Mouse (Mus musculus) forebrain, embryonic 11.5 days (tissue): ENCODE results near the gene Parp14. TPM values are rescaled to one million over a fixed set of nuclear protein-coding genes. Genes with fewer than 3 reads are reported as not detected.

Experiments used
- ATAC-seq: fragments of 200-750 bp; cut with Nextera tagmentation; replicated peaks from 2 replicates; pipeline ENCODE4 v1.8.0; 2017; ENCODE audit warnings: moderate TSS enrichment; ENCODE audit not compliant: low FRiP score
- DNase-seq: peaks from one replicate; pipeline ENCODE4 v3.0.0-alpha.2; 2017; ENCODE audit warnings: low spot score
- H3K27ac ChIP-seq: fragments of 300-500 bp; sonication (generic); 2 replicates; pipeline ENCODE4 v1.5.1; 2014; ENCODE audit warnings: low read depth, low read length
- H3K27me3 ChIP-seq: fragments of 300-500 bp; sonication (generic); 2 replicates; pipeline ENCODE4 v1.6.1; 2014; ENCODE audit warnings: mild to moderate bottlenecking, low read length, mixed read lengths; ENCODE audit not compliant: control insufficient read depth, insufficient read depth
- H3K36me3 ChIP-seq: fragments of 300-500 bp; sonication (generic); 2 replicates; pipeline ENCODE4 v1.6.1; 2014; ENCODE audit warnings: mild to moderate bottlenecking, low read length, moderate library complexity, mixed read lengths; ENCODE audit not compliant: control insufficient read depth, insufficient read depth
- H3K4me1 ChIP-seq: fragments of 300-500 bp; sonication (generic); replicated peaks from 2 replicates; pipeline ENCODE4 v1.6.1; 2014; ENCODE audit warnings: low read length, mixed read lengths; ENCODE audit not compliant: control insufficient read depth, insufficient read depth
- H3K4me2 ChIP-seq: fragments of 300-500 bp; sonication (generic); 2 replicates; pipeline ENCODE4 v1.6.1; 2014; ENCODE audit warnings: low read depth, mild to moderate bottlenecking, low read length, moderate library complexity, mixed read lengths; ENCODE audit not compliant: severe bottlenecking
- H3K4me3 ChIP-seq: fragments of 300-500 bp; sonication (generic); 2 replicates; pipeline ENCODE4 v1.5.1; 2014; ENCODE audit warnings: low read depth, low read length
- H3K9ac ChIP-seq: fragments of 300-500 bp; sonication (generic); 2 replicates; pipeline ENCODE4 v1.6.1; 2014; ENCODE audit warnings: low read length
- H3K9me3 ChIP-seq: fragments of 300-500 bp; sonication (generic); 2 replicates; pipeline ENCODE4 v1.6.1; 2016; ENCODE audit warnings: low read length, mixed read lengths; ENCODE audit not compliant: control insufficient read depth
- WGBS: fragments of 180-500 bp; shearing (Covaris S2); extraction: QIAGEN DNeasy Blood & Tissue Kit; methylation state at CpG from one replicate; pipeline ENCODE4 v1.1.7; 2014; 5-methylcytosine and 5-hydroxymethylcytosine counted together
- polyA plus RNA-seq: library from polyadenylated mRNA; unstranded; fragments of >200 nt; fragmentation: Nextera tagmentation; extraction: Ambion mirVana; gene quantifications from 2 replicates; pipeline ENCODE4 v1.2.1, GENCODE M21; 2014

Gene Parp14
- polyA plus RNA-seq, result 0.12 and 0.45 TPM in 2 replicates

DNA sequence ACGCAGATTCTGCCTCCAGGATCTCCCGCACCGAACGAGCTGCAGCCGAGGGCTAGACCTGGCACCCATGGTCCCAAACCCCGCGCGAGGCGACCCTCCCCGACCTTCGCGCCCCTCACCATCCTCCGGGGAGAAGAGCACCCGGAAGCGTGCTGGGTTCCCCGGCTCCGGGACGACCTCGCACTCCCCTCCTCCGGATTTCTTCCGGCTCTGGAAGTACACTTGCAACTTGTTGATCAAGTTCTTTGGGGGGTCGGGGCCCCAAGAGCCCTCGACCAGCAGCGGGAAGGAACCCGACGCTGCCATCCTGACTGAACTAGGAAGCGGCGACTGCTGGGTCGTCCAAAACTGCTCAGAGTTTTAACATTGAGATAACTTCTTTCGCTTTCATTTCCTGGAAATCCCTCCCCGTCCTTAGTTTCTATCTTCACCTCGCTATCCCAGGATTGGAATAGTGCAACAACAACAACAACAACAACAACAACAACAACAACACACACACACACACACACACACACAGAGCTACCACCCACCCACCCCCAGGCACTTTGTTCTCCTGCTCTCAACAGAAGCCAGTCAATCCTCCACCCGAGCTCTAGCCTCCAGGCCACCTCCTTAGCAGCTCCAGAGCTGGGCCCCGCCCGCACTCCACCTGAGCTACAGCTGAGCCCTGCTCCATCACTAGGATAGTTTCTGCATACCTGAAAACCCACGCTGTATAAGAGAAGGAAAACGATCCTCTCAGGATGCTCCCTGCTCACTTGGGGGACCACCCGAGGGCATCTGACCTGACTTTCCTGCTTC, at the start of gene Parp14:
Gene Parp14 (minus strand): TSS at position 497 of the 804 bp plus-strand sequence.
- H3K36me3 ChIP-seq, result no peaks in the 10 kb centered on the region
- no peaks in the 10 kb centered on the region for H3K9me3 ChIP-seq
- peak within 1 kb of the TSS; percentile 48 for H3K4me3 ChIP-seq
- peak within 1 kb of the TSS; percentile 58 for H3K9ac ChIP-seq
- 1% methylated on average over 38 of the region's 38 CpGs for WGBS
- DNase-seq, result peak; percentile 65
- peaks cover 18% of the 10 kb centered on the region for H3K27me3 ChIP-seq
- H3K4me1 ChIP-seq, result peaks cover 1% of the 10 kb centered on the region; the same call in 1 of the 2 replicates
- peak within 1 kb of the TSS; percentile 89 for H3K4me2 ChIP-seq
- ATAC-seq, result 0 out of 2 replicates have a peak, but pooled peaks have one; percentile 12
- no peak within 1 kb of the TSS for H3K27ac ChIP-seq

DNA sequence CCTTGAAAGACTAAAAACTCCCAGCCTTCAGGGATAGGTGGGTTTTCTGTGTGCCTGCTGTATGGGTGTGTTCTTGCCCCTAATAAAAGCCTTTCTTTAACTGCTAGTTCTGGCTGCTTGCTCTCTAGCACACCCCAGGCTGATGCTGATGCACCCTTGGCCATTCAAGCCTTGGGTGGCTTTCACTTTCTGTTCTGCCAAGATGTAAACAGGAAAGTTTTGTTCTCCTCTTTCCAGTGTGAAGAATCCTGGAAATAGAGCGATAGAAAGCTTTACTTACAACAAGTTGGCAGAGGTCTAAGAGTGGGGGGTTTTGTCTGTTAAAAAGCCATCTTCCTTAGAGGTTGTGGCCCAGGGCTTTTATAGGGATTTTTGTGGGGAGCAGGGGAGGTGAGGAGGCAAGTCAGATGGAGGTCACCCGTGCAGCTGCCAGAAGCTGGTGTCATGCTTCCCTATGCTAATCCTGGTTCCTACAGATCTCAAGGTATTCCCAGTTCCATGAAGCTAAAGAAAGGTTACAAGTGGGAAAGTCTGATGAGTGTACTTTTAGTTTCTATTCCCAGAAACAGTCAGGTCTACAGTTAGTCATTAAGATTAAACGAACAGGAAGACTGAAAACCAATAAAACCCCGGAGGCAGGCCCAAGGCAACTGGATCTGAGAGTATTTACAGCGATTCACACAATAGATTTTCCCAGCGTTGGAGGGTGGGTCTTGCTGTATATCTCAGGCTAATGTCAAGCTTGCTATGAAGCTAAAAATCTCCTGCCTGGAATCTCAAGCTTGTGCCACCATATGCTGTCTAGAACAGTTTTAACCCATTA, 47.6 kb upstream of the Parp14 start:
- Histone ChIP-seq H3K9me3 (no peaks in the 10 kb centered on the region), H3K36me3 (no peaks in the 10 kb centered on the region), H3K9ac (no peak overlapping the region), H3K27me3 (no peaks in the 10 kb centered on the region), H3K4me2 (no peak overlapping the region), H3K4me1 (no peaks in the 10 kb centered on the region), H3K4me3 (no peak overlapping the region), H3K27ac (no peak overlapping the region)
- WGBS, result 87% methylated on average over 6 of the region's 6 CpGs
- no peak for ATAC-seq
- DNase-seq, result no peak

DNA sequence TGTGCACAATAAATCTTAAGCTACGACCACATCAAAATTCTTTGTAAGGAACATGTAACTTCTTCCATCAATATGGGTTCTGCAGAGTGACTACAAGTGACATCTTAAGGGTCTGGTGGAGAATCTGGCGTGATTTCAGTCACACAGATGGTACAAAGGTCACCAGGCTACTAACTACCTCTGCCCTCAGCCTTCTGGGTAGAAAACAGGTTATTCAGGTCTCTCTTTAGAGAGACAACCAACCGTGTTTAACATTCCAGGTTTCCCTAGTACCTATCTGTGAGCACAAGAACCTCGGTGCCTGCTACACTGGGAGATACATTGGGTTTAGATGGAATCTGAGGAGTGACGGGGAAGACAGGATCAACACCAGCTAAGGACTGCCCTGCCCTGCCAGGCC, 43.0 kb upstream of the Parp14 start:
- no peak for ATAC-seq
- H3K4me2 ChIP-seq, result no peak overlapping the region
- H3K4me1 ChIP-seq, result no peaks in the 10 kb centered on the region
- no peak for DNase-seq
- H3K9me3 ChIP-seq, result no peaks in the 10 kb centered on the region
- no peak overlapping the region for H3K27ac ChIP-seq
- H3K9ac ChIP-seq, result no peak overlapping the region
- H3K4me3 ChIP-seq, result no peak overlapping the region
- 73% methylated on average over 5 of the region's 5 CpGs for WGBS
- H3K27me3 ChIP-seq, result no peaks in the 10 kb centered on the region
- no peaks in the 10 kb centered on the region for H3K36me3 ChIP-seq

DNA sequence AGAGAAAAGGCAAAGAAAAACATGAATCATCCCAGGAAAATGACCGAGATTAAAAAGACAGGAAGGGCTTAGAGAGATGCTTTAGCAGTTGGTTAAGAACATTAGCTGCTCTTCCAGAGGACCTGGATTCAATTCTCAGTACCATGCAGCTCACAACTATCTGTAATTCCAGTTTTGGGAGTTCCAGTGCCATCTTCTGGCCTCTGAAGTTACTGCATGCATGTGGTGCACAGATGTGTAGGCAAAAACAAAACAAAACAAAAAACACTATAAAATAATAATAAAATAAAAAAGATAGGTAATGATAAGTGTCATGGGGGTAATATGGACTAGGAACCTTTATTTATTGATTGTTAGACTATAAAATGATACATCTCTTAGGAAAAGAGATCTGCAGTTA, 42.2 kb upstream of the Parp14 start:
- Histone ChIP-seq H3K9me3 (no peaks in the 10 kb centered on the region), H3K4me3 (no peak overlapping the region), H3K36me3 (no peaks in the 10 kb centered on the region), H3K27ac (no peak overlapping the region), H3K4me2 (no peak overlapping the region), H3K4me1 (no peaks in the 10 kb centered on the region), H3K27me3 (no peaks in the 10 kb centered on the region), H3K9ac (no peak overlapping the region)
- WGBS, result 70% methylated on average over 1 of the region's 1 CpGs
- ATAC-seq (no peak), DNase-seq (no peak)

DNA sequence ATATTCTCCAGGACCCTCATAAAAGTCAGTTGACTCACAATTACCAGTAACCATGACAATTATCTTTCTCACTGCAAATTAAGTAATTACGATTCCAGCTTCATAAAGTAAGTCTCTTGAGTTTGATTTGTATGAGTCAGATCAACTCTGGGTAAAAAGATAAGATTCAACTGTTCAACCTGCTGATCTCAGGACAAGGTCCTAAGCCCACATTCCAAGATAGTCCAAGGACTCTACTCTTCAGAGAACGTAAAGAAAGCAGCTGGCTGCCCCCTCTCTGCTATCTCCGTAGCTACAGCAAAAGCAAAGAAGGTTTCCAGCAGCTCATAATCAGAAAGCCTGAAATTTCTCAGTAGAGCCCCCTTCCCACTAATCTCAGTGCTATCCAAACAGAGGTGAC, 40.1 kb upstream of the Parp14 start:
- DNase-seq (no peak), ATAC-seq (no peak)
- H3K9me3 ChIP-seq, result no peaks in the 10 kb centered on the region
- 77% methylated on average over 3 of the region's 3 CpGs for WGBS
- H3K4me2 ChIP-seq, result no peak overlapping the region
- H3K4me3 ChIP-seq, result no peak overlapping the region
- no peaks in the 10 kb centered on the region for H3K27me3 ChIP-seq
- H3K27ac ChIP-seq, result no peak overlapping the region
- no peaks in the 10 kb centered on the region for H3K36me3 ChIP-seq
- H3K4me1 ChIP-seq, result no peaks in the 10 kb centered on the region
- no peak overlapping the region for H3K9ac ChIP-seq

DNA sequence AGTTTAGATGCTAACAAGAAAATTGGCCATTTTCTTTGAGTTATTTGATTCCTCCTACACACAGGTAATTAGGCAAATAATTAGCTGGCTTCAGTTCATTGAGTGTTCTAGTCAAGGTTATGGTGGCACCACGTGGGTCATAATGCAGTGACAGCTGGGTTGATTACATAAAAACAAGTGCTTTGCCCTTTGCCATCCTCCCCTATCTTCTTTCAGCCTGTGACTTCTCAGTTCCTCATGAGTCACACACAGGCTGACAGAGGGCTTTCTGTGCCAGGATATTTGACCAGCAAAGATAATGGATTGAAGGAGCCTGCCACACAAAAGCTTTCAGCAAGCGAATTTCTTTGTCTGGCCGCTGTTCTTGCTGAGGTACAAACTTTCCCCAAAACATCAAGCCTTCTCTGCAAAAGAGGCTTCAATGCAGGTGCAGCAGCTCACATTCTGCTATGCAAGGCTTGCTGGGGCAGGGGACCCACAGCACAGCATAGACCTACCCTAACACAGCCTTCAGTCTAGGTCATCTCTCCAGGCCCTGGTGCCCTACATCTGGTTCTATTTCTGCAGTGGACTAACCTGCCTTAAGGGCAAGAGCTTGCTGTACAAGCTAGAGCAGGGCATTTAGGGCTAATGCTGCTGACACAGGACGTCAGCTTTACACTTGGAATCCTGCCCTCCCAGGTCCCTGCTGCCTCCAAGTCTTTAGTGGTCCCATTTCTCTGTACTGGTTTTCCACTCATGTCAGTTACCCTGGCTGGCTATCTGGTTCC, 36.3 kb upstream of the Parp14 start:
- Histone ChIP-seq H3K36me3 (no peaks in the 10 kb centered on the region), H3K9me3 (no peaks in the 10 kb centered on the region), H3K27me3 (no peaks in the 10 kb centered on the region), H3K4me1 (no peaks in the 10 kb centered on the region), H3K4me3 (no peak overlapping the region), H3K9ac (no peak overlapping the region), H3K4me2 (no peak overlapping the region), H3K27ac (no peak overlapping the region)
- 51% methylated on average over 4 of the region's 4 CpGs for WGBS
- DNase-seq (no peak), ATAC-seq (no peak)

DNA sequence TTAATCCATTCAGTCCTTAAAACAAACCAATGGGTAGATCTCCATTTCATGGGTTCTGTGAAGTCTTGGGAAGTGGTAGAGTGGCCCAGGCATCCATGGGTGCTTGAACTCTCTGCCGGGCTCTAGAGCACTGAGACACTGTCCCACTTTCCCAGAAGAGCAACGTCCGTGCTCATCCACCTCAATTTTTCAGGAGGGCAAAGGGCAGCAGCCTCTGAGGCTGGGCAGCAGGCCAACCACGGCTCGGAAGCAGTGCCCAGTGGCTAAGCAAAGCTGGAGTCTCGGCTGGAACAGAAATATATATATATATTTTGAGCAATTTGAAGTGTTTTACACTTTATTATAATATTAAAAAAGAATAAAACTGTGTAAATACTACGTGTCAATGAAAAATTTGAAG, 35.5 kb upstream of the Parp14 start:
- Histone ChIP-seq H3K4me3 (no peak overlapping the region), H3K27me3 (no peaks in the 10 kb centered on the region), H3K9ac (no peak overlapping the region), H3K36me3 (no peaks in the 10 kb centered on the region), H3K4me1 (no peaks in the 10 kb centered on the region), H3K4me2 (no peak overlapping the region), H3K27ac (no peak overlapping the region), H3K9me3 (no peaks in the 10 kb centered on the region)
- ATAC-seq (no peak), DNase-seq (no peak)
- WGBS, result 82% methylated on average over 7 of the region's 7 CpGs

DNA sequence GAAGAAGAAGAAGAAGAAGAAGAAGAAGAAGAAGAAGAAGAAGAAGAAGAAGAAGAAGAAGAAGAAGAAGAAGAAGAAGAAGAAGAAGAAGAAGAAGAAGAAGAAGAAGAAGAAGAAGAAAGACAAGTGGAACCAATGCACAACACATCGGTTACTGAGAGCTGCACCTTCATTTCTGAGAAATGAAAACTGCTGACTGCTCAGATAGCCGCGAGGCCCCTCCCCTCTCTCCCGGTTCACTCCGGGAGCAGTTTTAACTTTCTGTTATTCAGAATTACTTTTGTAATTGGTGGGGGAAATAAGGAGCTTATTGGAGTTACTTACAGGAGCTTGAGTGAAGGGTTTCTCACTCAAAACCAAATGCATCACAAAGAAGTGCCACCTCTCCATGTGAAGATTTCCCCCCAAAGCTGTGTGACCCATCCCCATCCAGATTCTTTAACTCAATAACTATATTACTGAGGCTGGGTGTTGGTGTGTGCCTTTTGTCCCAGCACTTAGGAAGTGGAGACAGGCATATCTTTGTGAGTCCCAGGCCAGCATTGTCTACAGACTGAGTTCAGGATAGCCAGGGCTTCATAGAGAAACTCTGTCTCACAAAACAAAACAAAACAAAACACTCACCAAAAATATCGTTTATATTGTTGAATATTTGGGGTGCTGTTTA, 34.6 kb upstream of the Parp14 start:
- H3K4me1 ChIP-seq, result no peaks in the 10 kb centered on the region
- no peak overlapping the region for H3K27ac ChIP-seq
- no peak overlapping the region for H3K4me2 ChIP-seq
- ATAC-seq (no peak), DNase-seq (no peak)
- H3K36me3 ChIP-seq, result no peaks in the 10 kb centered on the region
- H3K27me3 ChIP-seq, result no peaks in the 10 kb centered on the region
- WGBS, result 90% methylated on average over 6 of the region's 6 CpGs
- H3K9me3 ChIP-seq, result no peaks in the 10 kb centered on the region
- no peak overlapping the region for H3K9ac ChIP-seq
- no peak overlapping the region for H3K4me3 ChIP-seq
